ENCODE assay signal across 18 mouse cellular contexts in the genomic region with DNA sequence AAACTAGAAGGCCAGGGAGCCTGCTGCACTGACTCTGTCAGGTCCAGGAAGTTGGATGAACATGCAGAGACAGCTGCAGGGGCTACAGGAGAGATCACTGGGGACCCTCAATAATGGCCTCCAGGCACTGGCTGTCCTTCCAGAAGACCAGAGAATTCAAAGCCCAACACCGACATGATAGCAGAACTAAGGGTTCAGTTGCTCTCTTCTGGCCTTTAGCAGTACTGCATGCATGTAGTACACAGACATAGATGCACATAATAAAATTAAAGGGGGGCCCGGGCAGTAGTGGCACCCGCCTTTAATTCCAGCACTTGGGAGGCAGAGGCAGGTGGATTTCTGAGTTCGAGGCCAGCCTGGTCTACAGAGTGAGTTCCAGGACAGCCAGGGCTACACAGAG. TPM values are rescaled to one million over a fixed set of nuclear protein-coding genes. Genes with fewer than 3 reads are reported as not detected.
DNase-seq lines count a peak whose midpoint lies in the region; ATAC-seq and TF ChIP-seq lines count a peak whose summit lies in the region.
"Had no signal": no experiment of that assay in that cellular context is flagged by ENCODE, and none has a peak within 500 bp of the region (broad histone marks: within the 10 kb centered on the region; RNA-seq: fewer than 3 reads in every experiment).

No protein-coding gene starts in this region.

- WGBS in forebrain, embryonic 14.5 days: 83% methylated on average over 4 of the region's 4 CpGs
- WGBS in forebrain, embryonic 15.5 days: 93% methylated on average over 4 of the region's 4 CpGs
- 87% methylated on average over 4 of the region's 4 CpGs for WGBS in liver, adult 2 months
- 72% methylated on average over 4 of the region's 4 CpGs for WGBS in liver, embryonic 12.5 days (ENCODE audit: insufficient replicate concordance)
- 88% methylated on average over 4 of the region's 4 CpGs for WGBS in limb, embryonic 10.5 days

- peaks cover 14% of the 10 kb centered on the region for H3K4me1 ChIP-seq in forebrain, embryonic 14.5 days (ENCODE audit: control insufficient read depth, insufficient read depth, low read length)
- H3K4me1 ChIP-seq in forebrain, embryonic 15.5 days: peaks cover 21% of the 10 kb centered on the region
- peaks cover 6% of the 10 kb centered on the region for H3K4me1 ChIP-seq in liver, adult 2 months (ENCODE audit: control insufficient read depth, insufficient read depth, low read length)
- H3K4me1 ChIP-seq in liver, embryonic 12.5 days: peaks cover 37% of the 10 kb centered on the region
- peaks cover 0 to 7% of the 10 kb centered on the region in 2 experiments; a peak in 1 of 4 replicates for H3K4me1 ChIP-seq in MEL (ENCODE audit: control insufficient read depth in 1 of 2, insufficient read depth in 2 of 2, low read length in 2 of 2)
- H3K4me1 ChIP-seq in limb, embryonic 10.5 days: peaks cover 36% of the 10 kb centered on the region

- no peak overlapping the region for H3K4me3 ChIP-seq in forebrain, embryonic 14.5 days (ENCODE audit: low read depth, low read length)
- H3K4me3 ChIP-seq in forebrain, embryonic 15.5 days: no peak overlapping the region
- H3K4me3 ChIP-seq in liver, adult 2 months (ENCODE audit: insufficient read depth, low read depth, low read length): no peak overlapping the region
- no peak overlapping the region for H3K4me3 ChIP-seq in liver, embryonic 12.5 days
- H3K4me3 ChIP-seq in MEL (ENCODE audit: control insufficient read depth in 1 of 2, insufficient read depth in 1 of 2, low read depth in 2 of 2, low read length in 2 of 2): no peak overlapping the region
- H3K4me3 ChIP-seq in limb, embryonic 10.5 days: no peak overlapping the region
- H3K4me3 ChIP-seq: neural tube, embryonic 12.5 days had no signal

- H3K9me3 ChIP-seq in forebrain, embryonic 14.5 days (replicated peaks; ENCODE audit: control insufficient read depth, low read length): no peaks in the 10 kb centered on the region
- H3K9me3 ChIP-seq in forebrain, embryonic 15.5 days: no peaks in the 10 kb centered on the region
- no peaks in the 10 kb centered on the region for H3K9me3 ChIP-seq in liver, embryonic 12.5 days (replicated peaks)
- H3K9me3 ChIP-seq in MEL (replicated peaks; ENCODE audit: insufficient read depth, low read length): no peaks in the 10 kb centered on the region
- H3K9me3 ChIP-seq in limb, embryonic 10.5 days (replicated peaks): no peaks in the 10 kb centered on the region
- H3K9me3 ChIP-seq: embryonic facial prominence, embryonic 15.5 days; heart, embryonic 10.5 days; neural tube, embryonic 12.5 days had no signal

- ATAC-seq in forebrain, embryonic 14.5 days: no peak
- ATAC-seq in forebrain, embryonic 15.5 days (replicated peaks): no peak
- ATAC-seq in liver, embryonic 12.5 days: no peak
- ATAC-seq: inflammation-experienced regulatory T-cells, adult 6 months; midbrain, embryonic 16.5 days; Patski had no signal

- no peaks in the 10 kb centered on the region for H3K27me3 ChIP-seq in forebrain, embryonic 14.5 days (replicated peaks; ENCODE audit: control insufficient read depth, insufficient read depth, low read length)
- no peaks in the 10 kb centered on the region for H3K27me3 ChIP-seq in forebrain, embryonic 15.5 days
- H3K27me3 ChIP-seq in liver, adult 2 months (ENCODE audit: control insufficient read depth, insufficient read depth, low read length): no peaks in the 10 kb centered on the region
- no peaks in the 10 kb centered on the region for H3K27me3 ChIP-seq in liver, embryonic 12.5 days (replicated peaks)
- H3K27me3 ChIP-seq in MEL (ENCODE audit: control insufficient read depth in 1 of 2, insufficient read depth in 2 of 2, low read length in 2 of 2): no peaks in the 10 kb centered on the region
- no peaks in the 10 kb centered on the region for H3K27me3 ChIP-seq in limb, embryonic 10.5 days (ENCODE audit: low read depth, poor library complexity, severe bottlenecking)
- H3K27me3 ChIP-seq: embryonic facial prominence, embryonic 15.5 days; neural tube, embryonic 12.5 days; Patski had no signal

- peak; percentile 46 for TF ChIP-seq RAD21 in MEL (IDR thresholded peaks at IDR 0.05; ENCODE audit: low read depth, low read length)

- no peak overlapping the region for H3K27ac ChIP-seq in forebrain, embryonic 14.5 days (ENCODE audit: low read depth, low read length)
- H3K27ac ChIP-seq in forebrain, embryonic 15.5 days (replicated peaks): no peak overlapping the region
- no peak overlapping the region for H3K27ac ChIP-seq in liver, adult 2 months (replicated peaks; ENCODE audit: insufficient read depth, low read depth, low read length)
- no peak overlapping the region for H3K27ac ChIP-seq in liver, embryonic 12.5 days
- no peak overlapping the region for H3K27ac ChIP-seq in MEL (ENCODE audit: control insufficient read depth, low read depth, low read length)
- H3K27ac ChIP-seq in limb, embryonic 10.5 days: no peak overlapping the region
- H3K27ac ChIP-seq: neural tube, embryonic 12.5 days had no signal

- peaks cover 20% of the 10 kb centered on the region for H3K36me3 ChIP-seq in forebrain, embryonic 14.5 days (ENCODE audit: control insufficient read depth, insufficient read depth, low read length)
- peaks cover 15% of the 10 kb centered on the region for H3K36me3 ChIP-seq in forebrain, embryonic 15.5 days
- H3K36me3 ChIP-seq in liver, adult 2 months (ENCODE audit: control insufficient read depth, insufficient read depth, low read length): peaks cover 11% of the 10 kb centered on the region
- peaks cover 20% of the 10 kb centered on the region for H3K36me3 ChIP-seq in liver, embryonic 12.5 days
- H3K36me3 ChIP-seq in MEL (ENCODE audit: control insufficient read depth in 1 of 2, insufficient read depth in 2 of 2, low read length in 2 of 2): no peaks in the 10 kb centered on the region; a peak in 1 of 4 replicates
- peaks cover 21% of the 10 kb centered on the region for H3K36me3 ChIP-seq in limb, embryonic 10.5 days

- TF ChIP-seq POLR2A in liver, adult 2 months (IDR thresholded peaks at IDR 0.05; ENCODE audit: extremely low read depth, insufficient read depth, low read length): no peak
- TF ChIP-seq POLR2A in MEL (IDR thresholded peaks at IDR 0.05; ENCODE audit: control insufficient read depth in 1 of 2, insufficient read depth in 1 of 2, low read depth in 1 of 2, low read length in 2 of 2, poor library complexity in 1 of 2): no peak

- H3K79me2 ChIP-seq in liver, adult 2 months (ENCODE audit: control insufficient read depth, insufficient read depth, low read length): peaks cover 3% of the 10 kb centered on the region; the same call in 1 of the 2 replicates
- peaks cover 10% of the 10 kb centered on the region for H3K79me2 ChIP-seq in MEL (ENCODE audit: control insufficient read depth, insufficient read depth, low read length, poor library complexity)

- 0 out of 2 replicates have a peak, but pooled peaks have one; percentile 9 for TF ChIP-seq CTCF in liver, adult 2 months (IDR thresholded peaks at IDR 0.05; ENCODE audit: low read depth, low read length)
- TF ChIP-seq CTCF in MEL (IDR thresholded peaks at IDR 0.05 in 2 of 3, conservative IDR thresholded peaks at IDR 0.05 in 1 of 3; ENCODE audit: control insufficient read depth in 1 of 3, insufficient read depth in 1 of 3, low read depth in 2 of 3, low read length in 3 of 3, poor library complexity in 1 of 3, severe bottlenecking in 1 of 3): peak in 2 of 3 experiments; percentile 31 to 53; a peak in 3 of 6 replicates

- DNase-seq in forebrain, embryonic 14.5 days (ENCODE audit: low spot score): peak; percentile 17
- DNase-seq in liver, adult 2 months (ENCODE audit: extremely low read depth, low read depth, low spot score): no peak
- peak; percentile 69 for DNase-seq in 416B (ENCODE audit: low read depth)
- DNase-seq in MEL (ENCODE audit: low read depth, low spot score): peak; percentile 48
- no peak for DNase-seq in layer of hippocampus, adult 9-10 months (ENCODE audit: low spot score)
- DNase-seq in limb, embryonic 10.5 days (ENCODE audit: low spot score): no peak
- DNase-seq: gastrocnemius, postnatal 14 days; layer of hippocampus, adult 9-11 months; thymus, postnatal 36 days had no signal

- no peak overlapping the region for H3K4me2 ChIP-seq in forebrain, embryonic 14.5 days (ENCODE audit: low read length)
- H3K4me2 ChIP-seq in forebrain, embryonic 15.5 days (replicated peaks): no peak overlapping the region
- no peak overlapping the region for H3K4me2 ChIP-seq in liver, embryonic 12.5 days

- no peak for TF ChIP-seq EP300 in MEL (IDR thresholded peaks at IDR 0.05; ENCODE audit: low read depth in 1 of 2, low read length in 2 of 2)

- H3K9ac ChIP-seq in forebrain, embryonic 14.5 days (ENCODE audit: low read length): no peak overlapping the region
- no peak overlapping the region for H3K9ac ChIP-seq in forebrain, embryonic 15.5 days (replicated peaks)
- no peak overlapping the region for H3K9ac ChIP-seq in liver, adult 2 months (ENCODE audit: low read depth, low read length)
- H3K9ac ChIP-seq in liver, embryonic 12.5 days: no peak overlapping the region
- H3K9ac ChIP-seq in MEL (ENCODE audit: control insufficient read depth, low read depth, low read length, poor library complexity, severe bottlenecking): no peak overlapping the region
- H3K9ac ChIP-seq: neural tube, embryonic 12.5 days had no signal

RNA-seq across cellular contexts. Expression of a gene that starts 1.4 kb away (rescaled TPM):
- 63.9 and 89.9 TPM in 2 replicates for polyA plus RNA-seq in forebrain, embryonic 14.5 days (2014; fragmentation: Nextera tagmentation; extraction: Ambion mirVana)
- 56.0 and 63.6 TPM in 2 replicates for polyA plus RNA-seq in forebrain, embryonic 15.5 days (2015; fragmentation: Nextera tagmentation; extraction: Ambion mirVana)
- 97.6 and 124 TPM in 2 replicates for total RNA-seq in liver, adult 2 months (2014; rRNA removed)
- 167 and 185 TPM in 2 replicates for polyA plus RNA-seq in liver, adult 2 months (2012; rRNA removed)
- 55.2 and 56.5 TPM in 2 replicates for polyA plus RNA-seq in liver, embryonic 12.5 days (2016; fragmentation: Nextera tagmentation; extraction: Ambion mirVana)
- total RNA-seq in MEL (2012; rRNA removed): 41.3 and 42.2 TPM in 2 replicates
- polyA plus RNA-seq in MEL (2012; ENCODE audit: insufficient read depth in 1 of 2, insufficient read length in 2 of 2, low read depth in 1 of 2, low replicate concordance in 2 of 2, missing spikeins in 1 of 2): 10 to 100 TPM in 1 of 2 experiments, not detected in 1; 53.2 TPM
- polyA plus RNA-seq in limb, embryonic 10.5 days (2016; fragmentation: Nextera tagmentation; extraction: Ambion mirVana): 34.2 and 35.4 TPM in 2 replicates

RNA-seq across cellular contexts. Expression of a gene that starts 7.5 kb away (rescaled TPM):
- 0.22 TPM in 1 of 2 replicates, not detected in the other for polyA plus RNA-seq in forebrain, embryonic 14.5 days (2014; fragmentation: Nextera tagmentation; extraction: Ambion mirVana)
- polyA plus RNA-seq in forebrain, embryonic 15.5 days (2015; fragmentation: Nextera tagmentation; extraction: Ambion mirVana): 0.19 and 0.27 TPM in 2 replicates
- total RNA-seq in liver, adult 2 months (2014; rRNA removed): not detected in 2 replicates
- polyA plus RNA-seq in liver, adult 2 months (2012; rRNA removed): 0.06 TPM in 1 of 2 replicates, not detected in the other
- polyA plus RNA-seq in liver, embryonic 12.5 days (2016; fragmentation: Nextera tagmentation; extraction: Ambion mirVana): 0.60 and 0.62 TPM in 2 replicates
- total RNA-seq in MEL (2012; rRNA removed): 1.7 and 2.0 TPM in 2 replicates
- polyA plus RNA-seq in MEL (2012; ENCODE audit: insufficient read depth in 1 of 2, insufficient read length in 2 of 2, low read depth in 1 of 2, low replicate concordance in 2 of 2, missing spikeins in 1 of 2): 1 to 10 TPM in 1 of 2 experiments, not detected in 1; 1.8 TPM
- 0.73 and 1.2 TPM in 2 replicates for polyA plus RNA-seq in limb, embryonic 10.5 days (2016; fragmentation: Nextera tagmentation; extraction: Ambion mirVana)
- total RNA-seq: gastrocnemius, postnatal 14 days; hematopoietic stem cell, adult 5-6 weeks had no signal
- polyA plus RNA-seq: midbrain, embryonic 16.5 days had no signal

RNA-seq across cellular contexts. Expression of a gene that starts 11.4 kb away (rescaled TPM):
- 108 and 110 TPM in 2 replicates for polyA plus RNA-seq in forebrain, embryonic 14.5 days (2014; fragmentation: Nextera tagmentation; extraction: Ambion mirVana)
- 114 and 122 TPM in 2 replicates for polyA plus RNA-seq in forebrain, embryonic 15.5 days (2015; fragmentation: Nextera tagmentation; extraction: Ambion mirVana)
- 41.2 and 43.6 TPM in 2 replicates for total RNA-seq in liver, adult 2 months (2014; rRNA removed)
- 21.6 and 24.6 TPM in 2 replicates for polyA plus RNA-seq in liver, adult 2 months (2012; rRNA removed)
- 140 and 144 TPM in 2 replicates for polyA plus RNA-seq in liver, embryonic 12.5 days (2016; fragmentation: Nextera tagmentation; extraction: Ambion mirVana)
- 152 and 166 TPM in 2 replicates for total RNA-seq in MEL (2012; rRNA removed)
- 100 to 1,000 TPM; 174 to 342 TPM for polyA plus RNA-seq in MEL (2012; ENCODE audit: insufficient read depth in 1 of 2, insufficient read length in 2 of 2, low read depth in 1 of 2, low replicate concordance in 2 of 2, missing spikeins in 1 of 2)
- polyA plus RNA-seq in limb, embryonic 10.5 days (2016; fragmentation: Nextera tagmentation; extraction: Ambion mirVana): 224 and 254 TPM in 2 replicates

RNA-seq across cellular contexts. Expression of a gene that starts 19.0 kb away (rescaled TPM):
- polyA plus RNA-seq in forebrain, embryonic 14.5 days (2014; fragmentation: Nextera tagmentation; extraction: Ambion mirVana): 54.1 and 57.5 TPM in 2 replicates
- polyA plus RNA-seq in forebrain, embryonic 15.5 days (2015; fragmentation: Nextera tagmentation; extraction: Ambion mirVana): 66.4 and 69.1 TPM in 2 replicates
- 28.5 and 28.6 TPM in 2 replicates for total RNA-seq in liver, adult 2 months (2014; rRNA removed)
- polyA plus RNA-seq in liver, adult 2 months (2012; rRNA removed): 38.3 and 40.7 TPM in 2 replicates
- polyA plus RNA-seq in liver, embryonic 12.5 days (2016; fragmentation: Nextera tagmentation; extraction: Ambion mirVana): 39.6 and 39.7 TPM in 2 replicates
- 48.7 and 61.4 TPM in 2 replicates for total RNA-seq in MEL (2012; rRNA removed)
- polyA plus RNA-seq in MEL (2012; ENCODE audit: insufficient read depth in 1 of 2, insufficient read length in 2 of 2, low read depth in 1 of 2, low replicate concordance in 2 of 2, missing spikeins in 1 of 2): 10 to 100 TPM in 1 of 2 experiments, not detected in 1; 90.2 TPM
- 63.6 and 67.5 TPM in 2 replicates for polyA plus RNA-seq in limb, embryonic 10.5 days (2016; fragmentation: Nextera tagmentation; extraction: Ambion mirVana)

RNA-seq across cellular contexts. Expression of a gene that starts 42.1 kb away (rescaled TPM):
- 0.58 and 0.79 TPM in 2 replicates for polyA plus RNA-seq in forebrain, embryonic 14.5 days (2014; fragmentation: Nextera tagmentation; extraction: Ambion mirVana)
- 0.89 and 0.95 TPM in 2 replicates for polyA plus RNA-seq in forebrain, embryonic 15.5 days (2015; fragmentation: Nextera tagmentation; extraction: Ambion mirVana)
- 3,482 and 4,252 TPM in 2 replicates for total RNA-seq in liver, adult 2 months (2014; rRNA removed)
- polyA plus RNA-seq in liver, adult 2 months (2012; rRNA removed): 4,950 and 5,107 TPM in 2 replicates
- polyA plus RNA-seq in liver, embryonic 12.5 days (2016; fragmentation: Nextera tagmentation; extraction: Ambion mirVana): 5.8 and 6.7 TPM in 2 replicates
- total RNA-seq in MEL (2012; rRNA removed): 0.23 and 0.62 TPM in 2 replicates
- 1 to 10 TPM in 1 of 2 experiments, not detected in 1; 1.6 TPM for polyA plus RNA-seq in MEL (2012; ENCODE audit: insufficient read depth in 1 of 2, insufficient read length in 2 of 2, low read depth in 1 of 2, low replicate concordance in 2 of 2, missing spikeins in 1 of 2)
- 0.48 and 0.83 TPM in 2 replicates for polyA plus RNA-seq in limb, embryonic 10.5 days (2016; fragmentation: Nextera tagmentation; extraction: Ambion mirVana)
- total RNA-seq: hematopoietic stem cell, adult 5-6 weeks had no signal

Comparison
In these comparisons a context has a peak if more than half of its experiments do, and no peak if none do; other contexts are left out.
1. DNase-seq: peak in forebrain, embryonic 14.5 days (single experiment), 416B (single experiment) and MEL (single experiment); none in liver, adult 2 months (single experiment), layer of hippocampus, adult 9-10 months (single experiment) and limb, embryonic 10.5 days (single experiment).